Comparison of ENCODE assay signal across 9 mouse cellular contexts in the genomic region with DNA sequence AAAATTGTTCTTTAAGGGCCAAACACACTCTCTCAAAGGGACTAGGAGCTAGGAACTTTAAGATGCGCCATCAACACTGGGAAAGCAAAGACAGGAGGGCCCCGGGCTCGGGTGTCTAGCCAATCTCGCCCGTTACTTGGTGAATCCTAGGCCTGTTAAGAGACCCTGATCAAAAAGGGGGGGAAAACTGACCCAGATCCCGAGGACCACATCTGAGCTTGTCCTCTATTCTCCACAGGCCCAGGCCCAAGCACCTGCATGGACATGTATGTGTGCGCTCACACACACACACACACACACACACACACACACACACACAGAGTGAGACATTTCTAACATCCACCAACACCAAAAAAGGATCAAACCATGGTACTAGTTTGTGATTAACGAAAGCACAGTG. TPM values are rescaled to one million over a fixed set of nuclear protein-coding genes. Genes with fewer than 3 reads are reported as not detected.
A peak's percentile ranks its signal among the peaks of the same experiment; 100 is the strongest.
DNase-seq lines count a peak whose midpoint lies in the region; ATAC-seq lines count a peak whose summit lies in the region.
"Had no signal": no experiment of that assay in that cellular context is flagged by ENCODE, and none has a peak within 500 bp of the region (broad histone marks: within the 10 kb centered on the region; RNA-seq: fewer than 3 reads in every experiment).

No protein-coding gene starts in this region.

- H3K9ac ChIP-seq in heart, embryonic 12.5 days, result 0 out of 2 replicates have a peak overlapping the region, but pooled peaks have one; percentile 7
- 0 out of 2 replicates have a peak overlapping the region, but pooled peaks have one; percentile 5 for H3K9ac ChIP-seq in forebrain, embryonic 11.5 days (ENCODE audit: low read length)
- H3K9ac ChIP-seq in limb, embryonic 13.5 days, result no peak overlapping the region

- peak overlapping the region; percentile 34; the same call in 1 of the 2 replicates for H3K27ac ChIP-seq in heart, embryonic 12.5 days (ENCODE audit: poor library complexity, severe bottlenecking)
- no peak overlapping the region for H3K27ac ChIP-seq in forebrain, embryonic 11.5 days (ENCODE audit: low read depth, low read length)
- H3K27ac ChIP-seq in limb, embryonic 13.5 days, result no peak overlapping the region

- WGBS in heart, embryonic 12.5 days, result 79% methylated on average over 8 of the region's 8 CpGs
- WGBS in forebrain, embryonic 11.5 days, result 77% methylated on average over 8 of the region's 8 CpGs
- 86% methylated on average over 8 of the region's 8 CpGs for WGBS in limb, embryonic 13.5 days

- peaks cover 30% of the 10 kb centered on the region for H3K36me3 ChIP-seq in heart, embryonic 12.5 days
- H3K36me3 ChIP-seq in forebrain, embryonic 11.5 days (ENCODE audit: control insufficient read depth, insufficient read depth, low read length), result peaks cover 5% of the 10 kb centered on the region
- H3K36me3 ChIP-seq in limb, embryonic 13.5 days, result peaks cover 17% of the 10 kb centered on the region; the same call in 1 of the 2 replicates

- no peaks in the 10 kb centered on the region for H3K27me3 ChIP-seq in heart, embryonic 12.5 days (replicated peaks)
- H3K27me3 ChIP-seq in forebrain, embryonic 11.5 days (ENCODE audit: control insufficient read depth, insufficient read depth, low read length), result no peaks in the 10 kb centered on the region
- no peaks in the 10 kb centered on the region for H3K27me3 ChIP-seq in limb, embryonic 13.5 days

- DNase-seq in heart, postnatal 14 days, result no peak
- peak; percentile 56 for DNase-seq in A20 (ENCODE audit: low read depth, low spot score)
- no peak for DNase-seq in forebrain, embryonic 11.5 days (ENCODE audit: low spot score)
- DNase-seq in adrenal gland, adult 2 months, result no peak
- DNase-seq in left cerebral cortex, postnatal 14 days (ENCODE audit: low spot score in 2 of 2), result no peak
- no peak for DNase-seq in adrenal gland, postnatal 25 days
- DNase-seq: layer of hippocampus, adult 9-11 months had no signal

- intact Hi-C loops in heart, postnatal 14 days (cut with DNase I), result no loop called here
- intact Hi-C loops in left cerebral cortex, postnatal 14 days (cut with DNase I), result no loop called here

- H3K4me3 ChIP-seq in heart, embryonic 12.5 days, result peak overlapping the region; percentile 30
- peak overlapping the region; percentile 94 for H3K4me3 ChIP-seq in forebrain, embryonic 11.5 days (ENCODE audit: low read depth, low read length)
- peak overlapping the region; percentile 90 for H3K4me3 ChIP-seq in limb, embryonic 13.5 days

- no peak for ATAC-seq in heart, embryonic 12.5 days (ENCODE audit: insufficient number of reproducible peaks, low FRiP score)
- no peak for ATAC-seq in forebrain, embryonic 11.5 days (replicated peaks; ENCODE audit: low FRiP score)
- no peak for ATAC-seq in limb, embryonic 13.5 days (ENCODE audit: low FRiP score, low read depth)

- H3K4me1 ChIP-seq in heart, embryonic 12.5 days (replicated peaks), result peaks cover 20% of the 10 kb centered on the region
- 0 out of 2 replicates have a peak, but pooled peaks cover 8% of the 10 kb centered on the region for H3K4me1 ChIP-seq in forebrain, embryonic 11.5 days (replicated peaks; ENCODE audit: control insufficient read depth, insufficient read depth, low read length)
- peaks cover 34% of the 10 kb centered on the region for H3K4me1 ChIP-seq in limb, embryonic 13.5 days

- H3K4me2 ChIP-seq in heart, embryonic 12.5 days, result peak overlapping the region; percentile 61
- H3K4me2 ChIP-seq in forebrain, embryonic 11.5 days (ENCODE audit: low read depth, low read length, severe bottlenecking), result peak overlapping the region; percentile 74
- H3K4me2 ChIP-seq in limb, embryonic 13.5 days (replicated peaks), result peak overlapping the region; percentile 74

- H3K9me3 ChIP-seq in heart, embryonic 12.5 days (replicated peaks), result no peaks in the 10 kb centered on the region
- no peaks in the 10 kb centered on the region for H3K9me3 ChIP-seq in forebrain, embryonic 11.5 days (ENCODE audit: control insufficient read depth, low read length)
- H3K9me3 ChIP-seq in limb, embryonic 13.5 days, result no peaks in the 10 kb centered on the region

RNA-seq across cellular contexts. Expression of gene Mki67, which starts 2.8 kb away (rescaled TPM):
- polyA plus RNA-seq in heart, embryonic 12.5 days (2016; fragmentation: Nextera tagmentation; extraction: Ambion mirVana), result 39.2 and 42.6 TPM in 2 replicates
- total RNA-seq in heart, postnatal 14 days (2021), result 10 to 100 TPM; 10.0 to 18.6 TPM
- polyA plus RNA-seq in forebrain, embryonic 11.5 days (2014; fragmentation: Nextera tagmentation; extraction: Ambion mirVana), result 66.7 and 76.5 TPM in 2 replicates
- polyA plus RNA-seq in limb, embryonic 13.5 days (2015; fragmentation: Nextera tagmentation; extraction: Ambion mirVana), result 38.5 and 39.4 TPM in 2 replicates
- 1 to 10 TPM; 2.4 to 5.4 TPM for total RNA-seq in adrenal gland, adult 2 months (2021)
- 0.26 and 0.43 TPM in 2 replicates for polyA plus RNA-seq in adrenal gland, adult 2 months (2012; rRNA removed)
- 1 to 10 TPM; 2.3 to 2.4 TPM for total RNA-seq in left cerebral cortex, postnatal 14 days (2021)
- total RNA-seq in adrenal gland, postnatal 25 days (2021), result 16.4 and 23.0 TPM in 2 replicates

Comparison
In these comparisons a context has a peak if more than half of its experiments do, and no peak if none do; other contexts are left out.
1. H3K4me3 ChIP-seq: peak in every context shown above with its lines; median percentile 94 in forebrain, embryonic 11.5 days; 90 in limb, embryonic 13.5 days; 30 in heart, embryonic 12.5 days.